Mouse (Mus musculus): ENCODE measurements around the gene Usf1. TPM values are rescaled to one million over a fixed set of nuclear protein-coding genes. Genes with fewer than 3 reads are reported as not detected.

Gene Usf1
- polyA plus RNA-seq, 1 experiment: 99.2 TPM

DNA sequence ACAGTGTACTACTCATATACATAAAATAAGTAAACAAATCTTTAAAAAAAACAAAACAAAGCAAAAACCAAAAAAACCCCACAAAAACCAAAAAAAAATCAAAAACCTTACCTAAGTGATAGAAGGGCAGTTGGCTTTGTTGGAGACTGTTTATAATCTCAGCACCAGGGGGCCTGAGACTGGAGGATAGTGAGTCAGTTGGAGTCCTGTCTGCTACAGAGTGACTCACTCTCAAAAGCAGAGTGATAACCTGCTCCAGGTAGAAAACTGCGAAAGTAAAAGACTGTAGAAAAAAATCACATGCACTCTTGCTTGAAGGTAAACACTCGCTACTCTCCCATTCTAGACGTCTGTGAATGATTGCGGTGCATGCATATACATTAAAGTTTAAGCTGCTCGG, 33.9 kb downstream of the Usf1 start:
- H3K4me3 ChIP-seq (ENCODE audit: insufficient read depth, low read length): no peak overlapping the region
- TF ChIP-seq CTCF (IDR thresholded peaks at IDR 0.05; ENCODE audit: extremely low read depth, insufficient read depth, low read length): no peak
- no peak for TF ChIP-seq POLR2A (IDR thresholded peaks at IDR 0.05; ENCODE audit: extremely low read depth, insufficient read depth, low read length)
- no peak overlapping the region for H3K27ac ChIP-seq (ENCODE audit: insufficient read depth, low read length)
- H3K4me1 ChIP-seq (ENCODE audit: control insufficient read depth, insufficient read depth, low read length): no peaks in the 10 kb centered on the region

DNA sequence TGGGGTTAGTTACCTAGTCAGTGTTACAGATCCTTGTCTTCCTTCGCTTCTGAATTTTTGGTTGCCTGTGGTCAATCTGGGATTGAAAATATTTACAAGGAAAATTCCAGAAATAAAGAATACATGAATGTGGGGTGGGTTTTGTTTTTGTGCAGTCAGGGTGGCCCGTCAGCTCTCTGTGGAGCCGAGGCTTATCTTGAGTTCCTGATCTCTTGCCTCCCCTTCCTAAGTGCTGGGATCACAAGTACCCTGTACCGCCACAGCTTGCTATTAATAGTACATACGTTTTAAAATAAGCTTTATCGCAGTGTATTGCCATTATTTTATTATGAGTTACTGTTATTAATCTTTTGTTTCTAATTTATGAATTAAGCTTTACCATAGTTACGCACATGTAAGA, 35.7 kb downstream of the Usf1 start:
- Histone ChIP-seq H3K4me1 (ENCODE audit: control insufficient read depth, insufficient read depth, low read length) (no peaks in the 10 kb centered on the region), H3K4me3 (ENCODE audit: insufficient read depth, low read length) (no peak overlapping the region), H3K27ac (ENCODE audit: insufficient read depth, low read length) (peak overlapping the region; percentile 75; the same call in 1 of the 2 replicates)
- TF ChIP-seq POLR2A (IDR thresholded peaks at IDR 0.05; ENCODE audit: extremely low read depth, insufficient read depth, low read length): no peak
- TF ChIP-seq CTCF (IDR thresholded peaks at IDR 0.05; ENCODE audit: extremely low read depth, insufficient read depth, low read length): no peak

- TF ChIP-seq CTCF (IDR thresholded peaks at IDR 0.05; ENCODE audit: extremely low read depth, insufficient read depth, low read length) (no peak), POLR2A (IDR thresholded peaks at IDR 0.05; ENCODE audit: extremely low read depth, insufficient read depth, low read length) (no peak)
- Histone ChIP-seq H3K27ac (ENCODE audit: insufficient read depth, low read length) (no peak overlapping the region), H3K4me1 (ENCODE audit: control insufficient read depth, insufficient read depth, low read length) (no peaks in the 10 kb centered on the region), H3K4me3 (ENCODE audit: insufficient read depth, low read length) (no peak overlapping the region)
Measured at GRCm38 (mm10) chr1:171447692-171448091, 36.6 kb downstream of the Usf1 start.

DNA sequence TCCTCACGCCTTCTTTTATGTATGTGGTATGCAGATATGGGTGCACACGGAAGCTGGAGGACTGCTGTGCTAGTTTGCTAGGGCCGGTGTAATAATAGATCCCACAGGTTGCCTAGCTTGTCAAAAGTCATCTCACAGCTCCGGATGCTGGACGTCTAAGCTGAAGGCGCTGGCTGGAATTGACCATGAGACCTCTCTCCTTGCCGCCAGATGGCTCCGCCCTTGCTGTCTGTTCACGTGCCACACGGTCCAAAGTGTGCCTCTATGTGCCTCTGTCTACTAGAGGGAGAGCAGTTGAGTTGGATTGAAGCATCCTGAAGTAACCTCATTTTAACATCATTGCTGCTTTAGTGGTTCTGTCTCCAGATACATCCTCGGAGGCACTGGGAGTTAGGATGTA, 38.9 kb downstream of the Usf1 start:
- H3K4me1 ChIP-seq (ENCODE audit: control insufficient read depth, insufficient read depth, low read length): no peaks in the 10 kb centered on the region
- no peak overlapping the region for H3K4me3 ChIP-seq (ENCODE audit: insufficient read depth, low read length)
- no peak overlapping the region for H3K27ac ChIP-seq (ENCODE audit: insufficient read depth, low read length)
- TF ChIP-seq CTCF (IDR thresholded peaks at IDR 0.05; ENCODE audit: extremely low read depth, insufficient read depth, low read length): no peak
- no peak for TF ChIP-seq POLR2A (IDR thresholded peaks at IDR 0.05; ENCODE audit: extremely low read depth, insufficient read depth, low read length)

- TF ChIP-seq POLR2A (IDR thresholded peaks at IDR 0.05; ENCODE audit: extremely low read depth, insufficient read depth, low read length): no peak
- no peak for TF ChIP-seq CTCF (IDR thresholded peaks at IDR 0.05; ENCODE audit: extremely low read depth, insufficient read depth, low read length)
- Histone ChIP-seq H3K4me3 (ENCODE audit: insufficient read depth, low read length) (no peak overlapping the region), H3K27ac (ENCODE audit: insufficient read depth, low read length) (no peak overlapping the region), H3K4me1 (ENCODE audit: control insufficient read depth, insufficient read depth, low read length) (no peaks in the 10 kb centered on the region)
Measured at GRCm38 (mm10) chr1:171451001-171451400, 39.9 kb downstream of the Usf1 start.

- Histone ChIP-seq H3K27ac (ENCODE audit: insufficient read depth, low read length) (no peak overlapping the region), H3K4me3 (ENCODE audit: insufficient read depth, low read length) (no peak overlapping the region), H3K4me1 (ENCODE audit: control insufficient read depth, insufficient read depth, low read length) (no peaks in the 10 kb centered on the region)
- no peak for TF ChIP-seq CTCF (IDR thresholded peaks at IDR 0.05; ENCODE audit: extremely low read depth, insufficient read depth, low read length)
- no peak for TF ChIP-seq POLR2A (IDR thresholded peaks at IDR 0.05; ENCODE audit: extremely low read depth, insufficient read depth, low read length)
Measured at GRCm38 (mm10) chr1:171452522-171452921, 41.4 kb downstream of the Usf1 start.

DNA sequence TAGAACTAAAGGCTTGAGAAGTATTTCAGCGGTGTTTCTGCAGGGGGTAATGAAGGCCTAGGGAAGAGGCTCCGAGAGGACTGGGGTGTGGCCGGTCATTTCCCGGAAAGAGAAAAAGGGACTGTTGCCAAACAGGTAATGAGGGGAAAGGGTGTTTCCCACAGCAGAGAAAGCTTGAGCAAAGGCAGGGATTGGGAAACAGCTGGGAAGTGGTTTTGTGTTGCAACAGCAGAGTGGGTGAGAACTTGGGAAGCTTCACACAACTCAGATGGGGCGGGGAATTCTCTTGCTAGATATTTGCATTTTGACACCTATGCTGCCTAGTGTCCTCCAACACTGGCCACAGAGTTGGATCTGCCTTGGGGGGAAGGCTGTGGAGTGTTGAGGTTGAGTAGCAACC, 41.8 kb downstream of the Usf1 start:
- Histone ChIP-seq H3K4me3 (ENCODE audit: insufficient read depth, low read length) (no peak overlapping the region), H3K4me1 (ENCODE audit: control insufficient read depth, insufficient read depth, low read length) (no peaks in the 10 kb centered on the region), H3K27ac (ENCODE audit: insufficient read depth, low read length) (no peak overlapping the region)
- TF ChIP-seq CTCF (IDR thresholded peaks at IDR 0.05; ENCODE audit: extremely low read depth, insufficient read depth, low read length): no peak
- TF ChIP-seq POLR2A (IDR thresholded peaks at IDR 0.05; ENCODE audit: extremely low read depth, insufficient read depth, low read length): no peak

DNA sequence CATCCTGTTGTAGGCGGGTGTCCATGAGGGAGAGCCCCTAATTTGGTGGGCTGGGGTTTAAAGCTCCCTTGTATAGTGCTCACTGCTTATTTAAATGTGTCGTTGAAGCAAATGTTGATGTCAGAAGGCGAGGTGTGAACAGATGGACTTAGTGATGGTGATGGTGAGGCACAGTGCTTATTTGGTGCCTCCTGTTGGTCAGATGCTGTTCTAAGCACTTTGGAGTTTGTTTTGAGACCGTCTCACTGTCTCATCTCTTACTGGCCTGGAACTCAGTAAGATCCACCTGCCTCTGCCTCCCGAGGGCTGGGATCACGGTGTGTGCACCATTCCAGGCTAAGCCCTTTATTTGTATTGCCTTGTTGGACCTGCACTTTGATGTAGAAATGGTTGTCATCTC, 43.8 kb downstream of the Usf1 start:
- Histone ChIP-seq H3K27ac (ENCODE audit: insufficient read depth, low read length) (no peak overlapping the region), H3K4me3 (ENCODE audit: insufficient read depth, low read length) (no peak overlapping the region), H3K4me1 (ENCODE audit: control insufficient read depth, insufficient read depth, low read length) (no peaks in the 10 kb centered on the region)
- no peak for TF ChIP-seq POLR2A (IDR thresholded peaks at IDR 0.05; ENCODE audit: extremely low read depth, insufficient read depth, low read length)
- TF ChIP-seq CTCF (IDR thresholded peaks at IDR 0.05; ENCODE audit: extremely low read depth, insufficient read depth, low read length): no peak

GRCm38 (mm10) chr1:171457568-171457967, 46.5 kb downstream of the Usf1 start:
- Histone ChIP-seq H3K27ac (ENCODE audit: insufficient read depth, low read length) (no peak overlapping the region), H3K4me1 (ENCODE audit: control insufficient read depth, insufficient read depth, low read length) (no peaks in the 10 kb centered on the region), H3K4me3 (ENCODE audit: insufficient read depth, low read length) (no peak overlapping the region)
- TF ChIP-seq POLR2A (IDR thresholded peaks at IDR 0.05; ENCODE audit: extremely low read depth, insufficient read depth, low read length): no peak
- no peak for TF ChIP-seq CTCF (IDR thresholded peaks at IDR 0.05; ENCODE audit: extremely low read depth, insufficient read depth, low read length)

GRCm38 (mm10) chr1:171459791-171460190, 48.7 kb downstream of the Usf1 start:
- Histone ChIP-seq H3K4me1 (ENCODE audit: control insufficient read depth, insufficient read depth, low read length) (no peaks in the 10 kb centered on the region), H3K27ac (ENCODE audit: insufficient read depth, low read length) (no peak overlapping the region), H3K4me3 (ENCODE audit: insufficient read depth, low read length) (no peak overlapping the region)
- no peak for TF ChIP-seq CTCF (IDR thresholded peaks at IDR 0.05; ENCODE audit: extremely low read depth, insufficient read depth, low read length)
- TF ChIP-seq POLR2A (IDR thresholded peaks at IDR 0.05; ENCODE audit: extremely low read depth, insufficient read depth, low read length): no peak
